22 mouse cellular contexts compared by ENCODE assay signal in genomic region chr6:81758876-81759275, GRCm38 (mm10).
DNase-seq lines count a peak whose midpoint lies in the region; ATAC-seq lines count a peak whose summit lies in the region.
"Had no signal": no experiment of that assay in that cellular context is flagged by ENCODE, and none has a peak within 500 bp of the region (broad histone marks: within the 10 kb centered on the region; RNA-seq: fewer than 3 reads in every experiment).

No protein-coding gene starts in this region.

- whole genome bisulfite sequencing in embryonic facial prominence, embryonic 11.5 days = 90% methylated on average over 5 of the region's 5 CpGs
- WGBS in embryonic facial prominence, embryonic 10.5 days = 89% methylated on average over 5 of the region's 5 CpGs
- WGBS in midbrain, embryonic 11.5 days = 88% methylated on average over 5 of the region's 5 CpGs
- WGBS in midbrain, embryonic 10.5 days = 88% methylated on average over 5 of the region's 5 CpGs

- no peaks in the 10 kb centered on the region for H3K36me3 ChIP-seq in embryonic facial prominence, embryonic 11.5 days (replicated peaks; ENCODE audit: control insufficient read depth, insufficient read depth, low read depth, low read length)
- no peaks in the 10 kb centered on the region for H3K36me3 ChIP-seq in embryonic facial prominence, embryonic 10.5 days (replicated peaks)
- no peaks in the 10 kb centered on the region for H3K36me3 ChIP-seq in midbrain, embryonic 11.5 days (ENCODE audit: control insufficient read depth, insufficient read depth, low read length)
- H3K36me3 ChIP-seq in midbrain, embryonic 10.5 days = no peaks in the 10 kb centered on the region
- H3K36me3 ChIP-seq: G1E had no signal

- intact Hi-C loops in heart, postnatal 25 days (cut with DNase I) = no loop called here

- no peaks in the 10 kb centered on the region for H3K27me3 ChIP-seq in embryonic facial prominence, embryonic 11.5 days (ENCODE audit: control insufficient read depth, insufficient read depth, low read length)
- H3K27me3 ChIP-seq in embryonic facial prominence, embryonic 10.5 days (replicated peaks; ENCODE audit: low read depth, poor library complexity, severe bottlenecking) = no peaks in the 10 kb centered on the region
- H3K27me3 ChIP-seq in midbrain, embryonic 11.5 days (ENCODE audit: control insufficient read depth, insufficient read depth, low read length) = no peaks in the 10 kb centered on the region
- H3K27me3 ChIP-seq in midbrain, embryonic 10.5 days (ENCODE audit: low read depth, poor library complexity, severe bottlenecking) = no peaks in the 10 kb centered on the region
- H3K27me3 ChIP-seq: CH12.LX had no signal

- ATAC-seq in embryonic facial prominence, embryonic 11.5 days (replicated peaks; ENCODE audit: insufficient number of reproducible peaks, low FRiP score, low TSS enrichment, low read depth) = peak; percentile 56; the same call in 1 of the 2 replicates
- no peak for ATAC-seq in midbrain, embryonic 11.5 days (ENCODE audit: low FRiP score)
- ATAC-seq: activated CD4-positive, CD25-positive, alpha-beta regulatory T cell, adult 4 months; CD4-positive, CD25-positive, alpha-beta regulatory T cell, adult 4 months; Patski had no signal

- H3K27ac ChIP-seq in embryonic facial prominence, embryonic 11.5 days (replicated peaks; ENCODE audit: low read depth, low read length) = no peak overlapping the region
- no peak overlapping the region for H3K27ac ChIP-seq in embryonic facial prominence, embryonic 10.5 days (replicated peaks)
- H3K27ac ChIP-seq in midbrain, embryonic 11.5 days (ENCODE audit: low read depth, low read length) = no peak overlapping the region
- H3K27ac ChIP-seq in midbrain, embryonic 10.5 days (replicated peaks) = no peak overlapping the region

- no peaks in the 10 kb centered on the region for H3K9me3 ChIP-seq in embryonic facial prominence, embryonic 11.5 days (replicated peaks; ENCODE audit: control insufficient read depth, low read length)
- H3K9me3 ChIP-seq in embryonic facial prominence, embryonic 10.5 days = no peaks in the 10 kb centered on the region
- H3K9me3 ChIP-seq in midbrain, embryonic 11.5 days (ENCODE audit: control insufficient read depth, low read length) = no peaks in the 10 kb centered on the region
- H3K9me3 ChIP-seq in midbrain, embryonic 10.5 days (replicated peaks) = no peaks in the 10 kb centered on the region

- H3K4me1 ChIP-seq in embryonic facial prominence, embryonic 11.5 days (ENCODE audit: control insufficient read depth, insufficient read depth, low read length) = no peaks in the 10 kb centered on the region
- no peaks in the 10 kb centered on the region for H3K4me1 ChIP-seq in embryonic facial prominence, embryonic 10.5 days
- H3K4me1 ChIP-seq in midbrain, embryonic 11.5 days (ENCODE audit: control insufficient read depth, insufficient read depth, low read length) = no peaks in the 10 kb centered on the region
- no peaks in the 10 kb centered on the region for H3K4me1 ChIP-seq in midbrain, embryonic 10.5 days

- no peak overlapping the region for H3K4me3 ChIP-seq in embryonic facial prominence, embryonic 11.5 days (ENCODE audit: low read depth, low read length)
- no peak overlapping the region for H3K4me3 ChIP-seq in embryonic facial prominence, embryonic 10.5 days
- no peak overlapping the region for H3K4me3 ChIP-seq in midbrain, embryonic 11.5 days (ENCODE audit: low read depth, low read length)
- H3K4me3 ChIP-seq in midbrain, embryonic 10.5 days = no peak overlapping the region

- H3K4me2 ChIP-seq in embryonic facial prominence, embryonic 11.5 days (ENCODE audit: low read depth, low read length) = no peak overlapping the region
- H3K4me2 ChIP-seq in midbrain, embryonic 11.5 days = no peak overlapping the region

- no peak for DNase-seq in embryonic facial prominence, embryonic 11.5 days (ENCODE audit: low spot score)
- no peak for DNase-seq in embryonic facial prominence, embryonic 10.5 days (ENCODE audit: low spot score)
- DNase-seq in heart, adult 11 months = peak; percentile 64
- no peak for DNase-seq in heart, postnatal 25 days (ENCODE audit: low spot score)
- DNase-seq in midbrain, embryonic 11.5 days (ENCODE audit: low spot score, missing footprints) = peak; percentile 65
- no peak for DNase-seq in midbrain, embryonic 10.5 days (ENCODE audit: low spot score)
- DNase-seq in retina, postnatal 1 day = peak; percentile 16
- no peak for DNase-seq in retina, embryonic 14.5 days (ENCODE audit: low spot score)
- DNase-seq: adrenal gland, adult 2 months; adrenal gland, adult 8-10 months; adrenal gland, postnatal 10 days; adrenal gland, postnatal 14 days; adrenal gland, postnatal 25 days; adrenal gland, postnatal 36 days; B cell, adult 2 months; cerebellum, adult 11 months; cerebellum, adult 11-12 months had no signal

- no peak overlapping the region for H3K9ac ChIP-seq in embryonic facial prominence, embryonic 11.5 days (replicated peaks; ENCODE audit: low read length)
- no peak overlapping the region for H3K9ac ChIP-seq in midbrain, embryonic 11.5 days (ENCODE audit: low read length)

Comparison
In these comparisons a context has a peak if more than half of its experiments do, and no peak if none do; other contexts are left out.
1. DNase-seq: peak in heart, adult 11 months (single experiment), midbrain, embryonic 11.5 days (single experiment) and retina, postnatal 1 day (single experiment); none in embryonic facial prominence, embryonic 11.5 days (single experiment), embryonic facial prominence, embryonic 10.5 days (single experiment), heart, postnatal 25 days (single experiment), midbrain, embryonic 10.5 days (single experiment) and retina, embryonic 14.5 days (single experiment).